Mouse (Mus musculus): Measurements from ENCODE around the gene Smarca2. TPM values are rescaled to one million over a fixed set of nuclear protein-coding genes. Genes with fewer than 3 reads are reported as not detected.

Smarca2 gene
- polyA plus RNA-seq, 1 experiment from 2014 or later: 36.3 TPM

GRCm38 (mm10) chr19:26711268-26711667 is 106.4 kb downstream of the Smarca2 start:
- H3K4me3 ChIP-seq (replicated peaks): no peak overlapping the region
- H3K4me1 ChIP-seq (replicated peaks): 0 out of 2 replicates have a peak, but pooled peaks cover 3% of the 10 kb centered on the region
- no peak overlapping the region for H3K27ac ChIP-seq
- H3K36me3 ChIP-seq: no peaks in the 10 kb centered on the region
- WGBS: 53% methylated on average over 2 of the region's 2 CpGs
- no peak overlapping the region for H3K4me2 ChIP-seq (replicated peaks)
- H3K9me3 ChIP-seq: no peaks in the 10 kb centered on the region
- no peak overlapping the region for H3K9ac ChIP-seq
- H3K27me3 ChIP-seq (replicated peaks): no peaks in the 10 kb centered on the region
- no peak for ATAC-seq

GRCm38 (mm10) chr19:26716217-26716616 is 111.4 kb downstream of the Smarca2 start:
- no peak for ATAC-seq
- Histone ChIP-seq H3K4me3 (replicated peaks) (no peak overlapping the region), H3K4me1 (replicated peaks) (no peaks in the 10 kb centered on the region), H3K9ac (no peak overlapping the region), H3K36me3 (no peaks in the 10 kb centered on the region), H3K27me3 (replicated peaks) (no peaks in the 10 kb centered on the region), H3K9me3 (no peaks in the 10 kb centered on the region), H3K4me2 (replicated peaks) (no peak overlapping the region), H3K27ac (no peak overlapping the region)
- WGBS: 68% methylated on average over 9 of the region's 9 CpGs

GRCm38 (mm10) chr19:26718221-26718620 is 113.4 kb downstream of the Smarca2 start:
- no peaks in the 10 kb centered on the region for H3K36me3 ChIP-seq
- no peak overlapping the region for H3K4me3 ChIP-seq (replicated peaks)
- no peak for ATAC-seq
- no peak overlapping the region for H3K27ac ChIP-seq
- no peaks in the 10 kb centered on the region for H3K27me3 ChIP-seq (replicated peaks)
- no peak overlapping the region for H3K4me2 ChIP-seq (replicated peaks)
- no peaks in the 10 kb centered on the region for H3K9me3 ChIP-seq
- 33% methylated on average over 6 of the region's 6 CpGs for WGBS
- no peaks in the 10 kb centered on the region for H3K4me1 ChIP-seq (replicated peaks)
- H3K9ac ChIP-seq: no peak overlapping the region

- no peak overlapping the region for H3K9ac ChIP-seq
- H3K4me1 ChIP-seq (replicated peaks): no peaks in the 10 kb centered on the region
- H3K27me3 ChIP-seq (replicated peaks): no peaks in the 10 kb centered on the region
- no peak overlapping the region for H3K4me2 ChIP-seq (replicated peaks)
- no peaks in the 10 kb centered on the region for H3K9me3 ChIP-seq
- WGBS: 95% methylated on average over 7 of the region's 7 CpGs
- H3K27ac ChIP-seq: no peak overlapping the region
- H3K36me3 ChIP-seq: no peaks in the 10 kb centered on the region
- ATAC-seq: no peak
- no peak overlapping the region for H3K4me3 ChIP-seq (replicated peaks)
Observed at GRCm38 (mm10) chr19:26719161-26719560, 114.3 kb downstream of the Smarca2 start.

GRCm38 (mm10) chr19:26721741-26722140 is 116.9 kb downstream of the Smarca2 start:
- WGBS: 94% methylated on average over 6 of the region's 6 CpGs

GRCm38 (mm10) chr19:26723899-26724298 is 119.0 kb downstream of the Smarca2 start:
- no peaks in the 10 kb centered on the region for H3K27me3 ChIP-seq (replicated peaks)
- H3K4me1 ChIP-seq (replicated peaks): no peaks in the 10 kb centered on the region
- no peak overlapping the region for H3K4me2 ChIP-seq (replicated peaks)
- no peak overlapping the region for H3K9ac ChIP-seq
- no peak overlapping the region for H3K27ac ChIP-seq
- no peak for ATAC-seq
- H3K4me3 ChIP-seq (replicated peaks): no peak overlapping the region
- H3K9me3 ChIP-seq: no peaks in the 10 kb centered on the region
- no peaks in the 10 kb centered on the region for H3K36me3 ChIP-seq
- 88% methylated on average over 11 of the region's 11 CpGs for WGBS

More at GRCm38 (mm10) chr19:26721741-26722140, 116.9 kb downstream of the Smarca2 start:
- H3K27ac ChIP-seq: no peak overlapping the region
- no peak overlapping the region for H3K4me3 ChIP-seq (replicated peaks)
- no peaks in the 10 kb centered on the region for H3K36me3 ChIP-seq
- H3K27me3 ChIP-seq (replicated peaks): no peaks in the 10 kb centered on the region
- H3K9ac ChIP-seq: no peak overlapping the region
- H3K9me3 ChIP-seq: no peaks in the 10 kb centered on the region
- H3K4me1 ChIP-seq (replicated peaks): no peaks in the 10 kb centered on the region
- no peak overlapping the region for H3K4me2 ChIP-seq (replicated peaks)
- no peak for ATAC-seq

- H3K27ac ChIP-seq: no peak overlapping the region
- H3K27me3 ChIP-seq (replicated peaks): no peaks in the 10 kb centered on the region
- WGBS: 93% methylated on average over 3 of the region's 3 CpGs
- no peak overlapping the region for H3K9ac ChIP-seq
- H3K4me2 ChIP-seq (replicated peaks): no peak overlapping the region
- no peak for ATAC-seq
- H3K4me3 ChIP-seq (replicated peaks): no peak overlapping the region
- H3K4me1 ChIP-seq (replicated peaks): no peaks in the 10 kb centered on the region
- H3K9me3 ChIP-seq: no peaks in the 10 kb centered on the region
- H3K36me3 ChIP-seq: no peaks in the 10 kb centered on the region
Observed at GRCm38 (mm10) chr19:26724626-26725025, 119.8 kb downstream of the Smarca2 start.

GRCm38 (mm10) chr19:26727796-26728195 is 122.9 kb downstream of the Smarca2 start:
- Histone ChIP-seq H3K27me3 (replicated peaks) (no peaks in the 10 kb centered on the region), H3K36me3 (no peaks in the 10 kb centered on the region), H3K4me2 (replicated peaks) (no peak overlapping the region), H3K4me1 (replicated peaks) (no peaks in the 10 kb centered on the region), H3K27ac (no peak overlapping the region), H3K9ac (no peak overlapping the region), H3K9me3 (no peaks in the 10 kb centered on the region), H3K4me3 (replicated peaks) (no peak overlapping the region)
- no peak for ATAC-seq
- WGBS: 56% methylated on average over 9 of the region's 9 CpGs

- WGBS: 73% methylated on average over 9 of the region's 9 CpGs
- H3K9me3 ChIP-seq: no peaks in the 10 kb centered on the region
Observed at GRCm38 (mm10) chr19:26730486-26730885, 125.6 kb downstream of the Smarca2 start.

GRCm38 (mm10) chr19:26731121-26731520 is 126.3 kb downstream of the Smarca2 start:
- Histone ChIP-seq H3K9ac (no peak overlapping the region), H3K27ac (no peak overlapping the region), H3K4me1 (replicated peaks) (no peaks in the 10 kb centered on the region), H3K36me3 (no peaks in the 10 kb centered on the region), H3K27me3 (replicated peaks) (no peaks in the 10 kb centered on the region), H3K4me3 (replicated peaks) (no peak overlapping the region), H3K4me2 (replicated peaks) (no peak overlapping the region), H3K9me3 (no peaks in the 10 kb centered on the region)
- WGBS: 86% methylated on average over 4 of the region's 4 CpGs
- ATAC-seq: no peak

More at GRCm38 (mm10) chr19:26730486-26730885, 125.6 kb downstream of the Smarca2 start:
- Histone ChIP-seq H3K27me3 (replicated peaks) (no peaks in the 10 kb centered on the region), H3K9ac (no peak overlapping the region), H3K4me3 (replicated peaks) (no peak overlapping the region), H3K27ac (no peak overlapping the region), H3K4me2 (replicated peaks) (no peak overlapping the region), H3K36me3 (no peaks in the 10 kb centered on the region), H3K4me1 (replicated peaks) (no peaks in the 10 kb centered on the region)
- ATAC-seq: no peak

GRCm38 (mm10) chr19:26731809-26732208 is 127.0 kb downstream of the Smarca2 start:
- WGBS: 3% methylated on average over 4 of the region's 4 CpGs
- Histone ChIP-seq H3K4me2 (replicated peaks) (no peak overlapping the region), H3K4me3 (replicated peaks) (no peak overlapping the region), H3K36me3 (no peaks in the 10 kb centered on the region), H3K27me3 (replicated peaks) (no peaks in the 10 kb centered on the region), H3K27ac (no peak overlapping the region), H3K9ac (no peak overlapping the region), H3K9me3 (no peaks in the 10 kb centered on the region), H3K4me1 (replicated peaks) (no peaks in the 10 kb centered on the region)
- ATAC-seq: no peak

- WGBS: 75% methylated on average over 2 of the region's 2 CpGs
- H3K4me3 ChIP-seq (replicated peaks): no peak overlapping the region
- no peak for ATAC-seq
Observed at GRCm38 (mm10) chr19:26733055-26733454, 128.2 kb downstream of the Smarca2 start.

GRCm38 (mm10) chr19:26733546-26734100 is 128.8 kb downstream of the Smarca2 start:
- ATAC-seq: no peak
- Histone ChIP-seq H3K9ac (no peak overlapping the region), H3K4me3 (replicated peaks) (no peak overlapping the region), H3K9me3 (no peaks in the 10 kb centered on the region), H3K36me3 (no peaks in the 10 kb centered on the region), H3K4me2 (replicated peaks) (no peak overlapping the region), H3K27ac (no peak overlapping the region), H3K27me3 (replicated peaks) (no peaks in the 10 kb centered on the region), H3K4me1 (replicated peaks) (no peaks in the 10 kb centered on the region)
- WGBS: 70% methylated on average over 7 of the region's 7 CpGs

More at GRCm38 (mm10) chr19:26733055-26733454, 128.2 kb downstream of the Smarca2 start:
- Histone ChIP-seq H3K27me3 (replicated peaks) (no peaks in the 10 kb centered on the region), H3K4me1 (replicated peaks) (no peaks in the 10 kb centered on the region), H3K9me3 (no peaks in the 10 kb centered on the region), H3K27ac (no peak overlapping the region), H3K4me2 (replicated peaks) (no peak overlapping the region), H3K9ac (no peak overlapping the region), H3K36me3 (no peaks in the 10 kb centered on the region)

Data from intestine, embryonic 15.5 days (tissue).